Mouse (Mus musculus) ES-Bruce4 (cell line): ENCODE measurements at regions not wholly inside any gene's neighbourhood (a gene's known extent, or its start where the extent isn't known, plus 50 kb on each side); places are given as distances from the start of the nearest gene placed in this dataset.

Source experiments
- CTCF ChIP-seq: IDR thresholded peaks from one replicate; pipeline ENCODE4 v1.8.1; 2011; ENCODE audit warnings: low read depth, low read length
- POLR2A ChIP-seq: IDR thresholded peaks from one replicate; pipeline ENCODE4 v1.8.1; 2011; ENCODE audit warnings: low read length; ENCODE audit not compliant: insufficient read depth

- TF ChIP-seq POLR2A (no peak), CTCF (no peak)
These were observed 208.6 kb upstream of the Glra1 start for GRCm38 (mm10) chr11:55816566-55816965.
